Mouse (Mus musculus): ENCODE results near the gene C1qtnf2. TPM values are rescaled to one million over a fixed set of nuclear protein-coding genes. Genes with fewer than 3 reads are reported as not detected.

The C1qtnf2 gene
- polyA plus RNA-seq, 1 experiment from 2014 or later = not detected

- Histone ChIP-seq H3K79me2 (ENCODE audit: inconsistent target) (no peaks in the 10 kb centered on the region), H3K4me3 (ENCODE audit: inconsistent target) (no peak overlapping the region), H3K27ac (no peak overlapping the region), H3K36me3 (ENCODE audit: inconsistent target) (no peaks in the 10 kb centered on the region)
- WGBS (ENCODE audit: missing documents) = 91% methylated on average over 5 of the region's 6 CpGs
Observed at GRCm38 (mm10) chr11:43501256-43501655, 27.2 kb downstream of the C1qtnf2 start.

DNA sequence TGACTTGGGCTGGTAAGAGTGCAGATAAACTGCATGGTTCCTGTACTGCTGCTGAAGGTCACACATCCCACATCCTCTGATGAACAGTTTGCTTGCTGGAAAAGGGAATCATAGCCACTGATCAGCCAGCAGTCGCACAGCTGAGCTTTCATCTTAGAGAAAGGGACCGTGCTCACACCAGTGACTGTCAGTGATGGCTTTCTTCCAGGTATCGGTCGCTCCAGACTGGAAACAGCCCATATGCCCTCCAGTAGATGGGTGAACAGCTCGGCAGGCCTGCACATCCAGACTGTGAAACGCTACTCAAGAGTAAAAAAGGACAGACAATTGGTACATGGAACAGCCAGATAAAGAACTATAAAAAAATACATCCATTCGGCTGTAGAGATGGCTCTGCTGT lies 31.1 kb downstream of the C1qtnf2 start:
- no peaks in the 10 kb centered on the region for H3K36me3 ChIP-seq (ENCODE audit: inconsistent target)
- no peak overlapping the region for H3K4me3 ChIP-seq (ENCODE audit: inconsistent target)
- no peaks in the 10 kb centered on the region for H3K79me2 ChIP-seq (ENCODE audit: inconsistent target)
- WGBS (ENCODE audit: missing documents) = 92% methylated on average over 7 of the region's 7 CpGs
- no peak overlapping the region for H3K27ac ChIP-seq

DNA sequence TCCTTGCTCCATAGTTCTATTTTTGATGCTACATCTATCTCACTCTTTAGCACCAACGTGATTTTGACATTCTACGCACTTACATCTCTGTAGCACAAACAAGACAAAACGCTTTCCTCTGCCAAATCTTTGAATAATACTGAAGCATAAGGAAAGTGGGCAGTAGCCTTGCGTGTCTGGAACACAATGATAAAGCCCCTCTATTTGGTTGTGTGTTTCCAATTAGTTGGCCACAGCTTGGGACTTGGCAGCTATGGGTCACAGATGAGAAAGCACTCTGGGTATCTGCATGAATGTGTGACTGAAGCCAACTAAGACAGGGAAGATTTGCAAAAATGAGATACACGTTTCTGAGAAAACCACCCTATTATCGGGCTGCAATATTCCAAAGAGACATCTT lies 33.9 kb downstream of the C1qtnf2 start:
- no peaks in the 10 kb centered on the region for H3K79me2 ChIP-seq (ENCODE audit: inconsistent target)

GRCm38 (mm10) chr11:43509878-43510277 lies 35.8 kb downstream of the C1qtnf2 start:
- Histone ChIP-seq H3K79me2 (ENCODE audit: inconsistent target) (no peaks in the 10 kb centered on the region), H3K27ac (no peak overlapping the region), H3K4me3 (ENCODE audit: inconsistent target) (no peak overlapping the region), H3K36me3 (ENCODE audit: inconsistent target) (no peaks in the 10 kb centered on the region)
- WGBS (ENCODE audit: missing documents) = 81% methylated on average over 3 of the region's 5 CpGs

More for the DNA sequence above, 33.9 kb downstream of the C1qtnf2 start:
- WGBS (ENCODE audit: missing documents) = 82% methylated on average over 5 of the region's 6 CpGs
- H3K4me3 ChIP-seq (ENCODE audit: inconsistent target) = no peak overlapping the region
- H3K36me3 ChIP-seq (ENCODE audit: inconsistent target) = no peaks in the 10 kb centered on the region
- no peak overlapping the region for H3K27ac ChIP-seq

GRCm38 (mm10) chr11:43512661-43513190 lies 38.6 kb downstream of the C1qtnf2 start:
- Histone ChIP-seq H3K79me2 (ENCODE audit: inconsistent target) (no peaks in the 10 kb centered on the region), H3K4me3 (ENCODE audit: inconsistent target) (no peak overlapping the region), H3K36me3 (ENCODE audit: inconsistent target) (no peaks in the 10 kb centered on the region), H3K27ac (no peak overlapping the region)
- WGBS (ENCODE audit: missing documents) = 76% methylated on average over 2 of the region's 2 CpGs

DNA sequence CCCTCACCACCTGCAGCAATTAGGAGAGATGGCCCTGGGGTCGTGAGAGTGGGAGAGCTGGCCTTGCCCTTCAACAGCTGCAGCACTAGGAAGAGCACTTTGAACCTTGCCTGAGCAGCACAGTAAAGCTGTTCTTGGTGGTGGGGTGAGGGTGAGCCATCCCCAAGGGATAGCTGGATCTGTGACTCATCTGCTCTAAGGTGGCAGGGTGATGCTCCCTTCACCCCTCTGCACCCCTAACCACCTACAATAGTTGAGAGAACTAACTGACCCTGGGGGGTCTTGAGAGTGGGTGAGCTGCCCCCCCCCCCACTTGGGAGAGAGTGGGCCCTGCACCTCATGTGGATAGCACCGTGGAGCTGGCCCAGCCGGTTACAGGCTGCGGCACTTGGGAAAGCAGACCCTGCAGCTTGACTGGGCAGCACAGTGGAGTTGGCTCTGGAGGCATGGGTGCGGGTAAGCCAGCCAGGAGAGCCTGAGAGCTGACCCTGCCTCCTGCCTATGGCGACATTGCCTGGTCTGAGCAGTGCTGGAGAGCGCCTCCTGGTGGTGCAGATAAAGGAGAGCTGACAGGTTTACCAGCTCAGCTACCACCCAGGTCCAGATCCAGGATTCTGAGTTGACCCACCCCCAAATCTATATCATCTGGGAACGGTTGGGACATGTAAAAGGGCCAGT lies 42.4 kb downstream of the C1qtnf2 start:
- Histone ChIP-seq H3K36me3 (ENCODE audit: inconsistent target) (no peaks in the 10 kb centered on the region), H3K4me3 (ENCODE audit: inconsistent target) (no peak overlapping the region), H3K79me2 (ENCODE audit: inconsistent target) (no peaks in the 10 kb centered on the region), H3K27ac (no peak overlapping the region)
- WGBS (ENCODE audit: missing documents) = 55% methylated on average over 8 of the region's 8 CpGs

DNA sequence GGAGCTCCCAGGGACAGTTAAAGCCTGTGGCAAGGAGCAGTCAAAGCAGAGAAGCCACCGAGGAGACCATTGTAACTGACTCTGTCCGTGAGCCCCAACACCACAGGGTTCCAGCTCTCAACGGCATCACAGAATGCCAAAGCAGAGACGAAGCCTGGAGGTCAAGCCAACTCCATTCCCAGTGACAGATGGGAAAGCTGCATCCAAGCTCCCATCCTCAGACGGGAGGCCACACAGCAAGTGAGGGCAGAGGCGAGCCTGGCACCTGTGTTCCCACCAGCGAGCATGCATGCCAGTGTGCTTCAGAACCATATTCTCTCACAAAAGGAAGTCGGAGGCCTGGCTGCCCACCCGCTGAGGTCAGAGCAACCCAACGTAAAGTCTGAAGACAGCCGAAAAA lies 43.6 kb downstream of the C1qtnf2 start:
- H3K79me2 ChIP-seq (ENCODE audit: inconsistent target) = no peaks in the 10 kb centered on the region
- no peak overlapping the region for H3K27ac ChIP-seq
- WGBS (ENCODE audit: missing documents) = 93% methylated on average over 11 of the region's 11 CpGs
- no peaks in the 10 kb centered on the region for H3K36me3 ChIP-seq (ENCODE audit: inconsistent target)
- no peak overlapping the region for H3K4me3 ChIP-seq (ENCODE audit: inconsistent target)

DNA sequence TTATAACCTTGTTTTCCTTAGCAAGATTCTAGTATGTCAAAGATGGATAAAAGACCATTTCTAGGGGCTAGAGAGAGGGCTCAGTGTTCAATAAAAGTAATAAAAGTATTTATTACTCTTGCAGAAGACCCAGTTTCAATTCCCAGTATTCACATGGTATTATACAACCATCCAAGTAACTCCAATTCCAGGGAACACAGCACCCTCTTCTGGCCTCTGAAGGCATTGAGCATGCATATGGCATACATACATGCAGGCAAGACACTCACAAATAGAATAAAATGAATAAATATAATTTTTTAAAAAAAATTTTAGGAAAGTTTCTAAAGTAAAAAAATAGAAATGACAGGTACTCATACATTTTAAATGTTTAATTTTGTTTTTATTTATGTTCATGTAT lies 44.0 kb downstream of the C1qtnf2 start:
- Histone ChIP-seq H3K27ac (no peak overlapping the region), H3K36me3 (ENCODE audit: inconsistent target) (no peaks in the 10 kb centered on the region), H3K4me3 (ENCODE audit: inconsistent target) (no peak overlapping the region), H3K79me2 (ENCODE audit: inconsistent target) (no peaks in the 10 kb centered on the region)

DNA sequence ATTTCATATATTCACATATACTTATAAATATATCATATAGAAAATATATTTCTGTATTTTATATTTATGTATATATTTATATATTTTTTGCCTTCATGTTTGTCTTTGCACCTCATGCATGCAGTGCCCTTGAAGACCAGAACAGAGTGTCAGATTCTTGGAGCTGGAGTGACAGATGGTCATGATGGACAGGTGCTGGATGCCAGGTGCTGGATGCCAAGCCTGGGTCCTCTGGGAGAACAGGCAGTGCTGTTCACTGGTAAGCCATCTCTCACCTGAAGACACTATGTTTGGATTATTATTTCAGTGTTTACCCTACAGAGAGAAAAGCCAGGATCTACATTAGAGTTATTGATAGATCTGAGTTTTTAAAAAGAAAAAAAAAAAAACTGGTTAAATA lies 44.7 kb downstream of the C1qtnf2 start:
- H3K4me3 ChIP-seq (ENCODE audit: inconsistent target) = no peak overlapping the region
- H3K79me2 ChIP-seq (ENCODE audit: inconsistent target) = no peaks in the 10 kb centered on the region
- H3K27ac ChIP-seq = no peak overlapping the region
- H3K36me3 ChIP-seq (ENCODE audit: inconsistent target) = no peaks in the 10 kb centered on the region

- no peaks in the 10 kb centered on the region for H3K36me3 ChIP-seq (ENCODE audit: inconsistent target)
- no peak overlapping the region for H3K4me3 ChIP-seq (ENCODE audit: inconsistent target)
- no peak overlapping the region for H3K27ac ChIP-seq
- WGBS (ENCODE audit: missing documents) = 97% methylated on average over 3 of the region's 3 CpGs
- H3K79me2 ChIP-seq (ENCODE audit: inconsistent target) = no peaks in the 10 kb centered on the region
Observed at GRCm38 (mm10) chr11:43520521-43520920, 46.4 kb downstream of the C1qtnf2 start.

GRCm38 (mm10) chr11:43528078-43528682 lies 54.1 kb downstream of the C1qtnf2 start:
- H3K36me3 ChIP-seq (ENCODE audit: inconsistent target) = no peaks in the 10 kb centered on the region
- no peak overlapping the region for H3K4me3 ChIP-seq (ENCODE audit: inconsistent target)
- 5% methylated on average over 23 of the region's 25 CpGs for WGBS (ENCODE audit: missing documents)
- H3K27ac ChIP-seq = no peak overlapping the region
- no peaks in the 10 kb centered on the region for H3K79me2 ChIP-seq (ENCODE audit: inconsistent target)

DNA sequence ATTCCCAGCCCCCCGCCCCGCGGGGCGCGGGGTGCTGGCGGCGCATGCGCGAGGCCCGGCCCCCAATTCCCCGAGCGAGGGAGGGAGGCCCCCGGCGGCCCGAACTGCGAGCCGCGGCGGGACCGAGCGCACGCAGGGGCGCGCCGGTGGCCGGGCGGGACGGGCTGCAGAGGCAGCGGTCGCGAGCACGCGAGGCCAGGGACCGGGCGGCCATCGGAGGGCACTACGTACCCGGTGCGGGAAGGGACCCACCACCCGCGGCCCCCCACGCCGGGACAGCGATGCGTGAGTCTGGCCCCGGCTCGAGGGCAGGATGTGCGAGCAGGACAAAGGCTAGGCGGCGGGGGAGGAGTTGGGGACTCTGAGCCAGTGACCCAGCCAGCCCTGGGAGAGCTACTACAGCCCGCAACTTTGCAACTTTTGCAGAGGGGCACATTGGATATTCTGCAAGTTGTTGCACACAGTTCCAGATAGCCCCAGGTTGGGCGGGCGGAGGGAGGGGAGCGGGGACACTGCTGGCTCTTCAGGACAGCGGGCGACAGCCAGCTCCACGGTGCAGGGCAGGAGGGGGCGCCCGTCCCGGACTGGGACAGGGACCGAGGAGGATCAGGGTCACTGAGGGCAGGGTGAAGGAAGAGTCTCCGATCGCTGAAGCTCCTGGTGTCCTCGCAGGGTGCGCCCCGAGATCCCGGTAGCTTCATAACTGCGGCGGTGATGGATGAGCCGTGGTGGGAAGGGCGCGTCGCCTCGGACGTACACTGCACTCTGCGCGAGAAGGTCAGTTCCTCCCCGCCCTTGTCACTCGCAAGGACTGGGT lies 54.8 kb downstream of the C1qtnf2 start, which contains the start of gene Ccnjl:
Gene Ccnjl, plus strand, starts transcription at position 102 of the 817 bp plus-strand sequence.
- Histone ChIP-seq H3K27ac (no peak within 1 kb of the TSS), H3K4me3 (ENCODE audit: inconsistent target) (no peak within 1 kb of the TSS), H3K79me2 (ENCODE audit: inconsistent target) (no peaks in the 10 kb centered on the region), H3K36me3 (ENCODE audit: inconsistent target) (no peaks in the 10 kb centered on the region)
- WGBS (ENCODE audit: missing documents) = 1% methylated on average over 73 of the region's 79 CpGs

DNA sequence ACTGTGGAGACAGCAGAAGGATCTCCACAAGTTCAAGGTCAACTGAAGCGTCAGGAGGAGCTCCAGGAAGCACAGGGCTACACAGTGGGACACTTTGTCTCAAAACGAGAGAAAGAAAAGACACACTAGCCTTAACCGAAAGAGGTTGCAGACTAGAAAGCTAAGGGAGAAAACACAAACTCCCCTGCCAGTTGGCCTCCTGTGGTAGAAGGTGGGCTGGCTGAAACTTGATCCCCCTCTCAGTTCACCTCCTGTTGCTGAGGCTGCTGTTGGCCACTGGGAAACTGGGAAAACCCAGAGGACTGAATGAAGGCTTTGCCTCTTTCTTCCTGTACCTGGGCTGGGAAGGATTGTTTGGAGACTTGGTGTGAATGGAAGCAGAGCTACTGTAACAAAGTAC lies 56.0 kb downstream of the C1qtnf2 start:
- Histone ChIP-seq H3K36me3 (ENCODE audit: inconsistent target) (no peaks in the 10 kb centered on the region), H3K79me2 (ENCODE audit: inconsistent target) (no peaks in the 10 kb centered on the region), H3K4me3 (ENCODE audit: inconsistent target) (no peak overlapping the region), H3K27ac (no peak overlapping the region)
- 100% methylated on average over 3 of the region's 3 CpGs for WGBS (ENCODE audit: missing documents)

- 86% methylated on average over 5 of the region's 5 CpGs for WGBS (ENCODE audit: missing documents)
- Histone ChIP-seq H3K79me2 (ENCODE audit: inconsistent target) (no peaks in the 10 kb centered on the region), H3K36me3 (ENCODE audit: inconsistent target) (no peaks in the 10 kb centered on the region), H3K27ac (no peak overlapping the region), H3K4me3 (ENCODE audit: inconsistent target) (no peak overlapping the region)
Observed at GRCm38 (mm10) chr11:43531619-43532018, 57.5 kb downstream of the C1qtnf2 start.

GRCm38 (mm10) chr11:43537074-43537473 lies 63.0 kb downstream of the C1qtnf2 start:
- H3K4me3 ChIP-seq (ENCODE audit: inconsistent target) = no peak overlapping the region
- H3K27ac ChIP-seq = no peak overlapping the region
- WGBS (ENCODE audit: missing documents) = 90% methylated on average over 6 of the region's 6 CpGs
- H3K36me3 ChIP-seq (ENCODE audit: inconsistent target) = no peaks in the 10 kb centered on the region
- no peaks in the 10 kb centered on the region for H3K79me2 ChIP-seq (ENCODE audit: inconsistent target)
